Mouse (Mus musculus) mouse trophoblast stem cell (cell line): ENCODE data around the gene Cuedc1.

Experiments
- in situ Hi-C, 2 experiments: fragments of 300-500 bp; cut with MseI, MboI; formaldehyde crosslinking; loops; 2 replicates in 1 of 2; 3 replicates in 1 of 2; pipeline ENCODE4 v1.15.1; 2025

The Cuedc1 gene

GRCm38 (mm10) chr11:88234789-88235188, 136.9 kb downstream of the Cuedc1 start:
- in situ Hi-C loops: no loop called here

GRCm38 (mm10) chr11:88235221-88236203, 137.7 kb downstream of the Cuedc1 start:
- in situ Hi-C loops: no loop called here

DNA sequence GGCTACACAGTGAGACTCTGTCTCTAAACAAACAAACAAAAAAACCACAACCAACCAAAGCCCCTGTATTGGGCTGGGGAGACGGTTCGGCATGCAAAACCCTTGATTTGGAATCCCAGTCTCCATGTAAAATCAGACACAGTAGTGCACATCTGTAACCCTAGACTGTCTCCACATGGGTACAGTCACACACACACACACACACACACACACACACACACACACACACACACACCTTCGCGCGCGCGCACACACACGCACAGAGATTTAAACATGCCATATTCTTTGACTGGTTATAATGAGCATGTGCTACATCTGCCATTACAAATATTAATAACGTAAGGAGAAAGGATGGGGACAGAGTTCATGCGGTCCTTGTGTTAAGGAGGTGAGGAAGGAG, 142.4 kb downstream of the Cuedc1 start:
- in situ Hi-C loops: no loop called here

DNA sequence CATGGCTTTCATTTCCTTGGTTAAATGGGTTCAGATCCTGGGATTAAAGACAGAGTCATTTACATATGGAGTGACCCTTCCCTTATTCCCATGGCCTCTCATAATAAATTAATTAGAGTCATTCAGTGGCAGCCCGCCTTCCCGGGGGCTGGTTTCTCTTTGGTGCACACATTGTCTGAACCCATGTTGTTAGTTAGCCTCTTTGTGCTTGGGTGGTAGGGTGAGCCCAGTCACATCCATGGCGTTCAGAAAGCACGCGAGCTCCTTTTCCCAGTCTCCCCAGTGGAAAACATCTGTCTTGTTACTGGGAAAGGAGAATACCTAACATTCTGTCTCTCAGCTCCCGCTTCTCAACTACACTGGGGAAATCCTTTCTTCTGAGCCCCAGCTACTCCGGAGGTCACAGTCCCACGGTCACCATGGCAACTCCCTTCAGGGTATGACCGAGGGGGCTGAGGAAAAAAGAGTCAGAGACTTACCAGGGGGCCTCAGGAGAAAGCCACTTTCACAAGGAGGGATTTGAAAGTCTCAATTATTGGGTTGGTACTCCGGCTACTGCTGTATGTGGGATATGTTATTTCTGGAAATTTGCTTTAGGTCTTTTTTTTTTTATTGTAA, 143.0 kb downstream of the Cuedc1 start:
- in situ Hi-C loops: no loop called here

DNA sequence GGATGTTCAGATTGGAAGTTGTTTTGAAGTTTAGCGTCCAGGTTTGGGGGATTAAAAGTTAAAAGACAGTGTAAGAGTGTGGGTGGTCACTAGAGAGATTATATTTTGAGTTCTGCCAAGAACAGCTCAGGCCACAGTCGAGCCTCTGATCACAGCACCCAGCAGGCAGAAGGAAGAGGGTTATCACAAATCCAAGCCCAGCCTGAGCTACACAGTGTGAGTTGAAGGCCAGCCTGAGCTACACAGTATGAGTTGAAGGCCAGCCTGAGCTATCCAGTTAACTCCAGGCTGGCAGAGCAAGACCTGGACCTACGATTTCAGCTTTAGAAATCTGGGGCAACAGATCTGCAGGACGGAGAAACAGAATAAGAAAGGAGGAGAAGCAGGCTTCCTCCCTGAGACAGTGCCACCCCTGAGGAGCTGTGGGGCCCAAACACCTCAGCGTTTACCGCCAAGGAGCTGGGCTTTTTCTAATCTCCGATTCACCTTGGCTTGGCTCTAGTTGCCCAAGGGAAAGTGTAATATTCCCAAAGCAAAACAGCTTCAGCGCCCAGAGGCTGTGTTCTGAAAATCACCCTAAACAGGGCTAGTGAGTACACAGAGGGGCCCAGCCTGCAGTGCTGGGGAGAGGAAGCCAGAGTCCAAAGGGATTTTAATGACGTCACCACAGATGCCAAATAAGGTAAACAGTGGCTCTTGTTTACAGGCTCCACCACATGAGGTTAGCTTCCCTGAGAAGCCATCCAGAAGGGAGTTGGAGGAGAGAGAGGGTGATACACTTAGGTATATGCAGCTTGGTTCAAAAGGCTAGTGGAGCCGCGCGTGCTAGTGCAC, 143.8 kb downstream of the Cuedc1 start:
- in situ Hi-C loops: no loop called here
